Mouse (Mus musculus): ENCODE data around the gene Msrb2. TPM values are rescaled to one million over a fixed set of nuclear protein-coding genes. Genes with fewer than 3 reads are reported as not detected.

The Msrb2 gene
- 117 TPM for polyA plus RNA-seq (2014; fragmentation: Illumina TruSeq; extraction: RNeasy Lipid Tissue Mini Kit (QIAGEN cat#74804); ENCODE audit: low read depth, low replicate concordance)

GRCm38 (mm10) chr2:19371390-19372158, at the start of gene Msrb2:
TSS of gene Msrb2 (plus strand) at chr2:19371440.

Other genes with a start within 250 kb of the Msrb2 start
- 0.16 TPM for gene Armc3, start 172.1 kb upstream of the Msrb2 start, polyA plus RNA-seq (2014; fragmentation: Illumina TruSeq; extraction: RNeasy Lipid Tissue Mini Kit (QIAGEN cat#74804); ENCODE audit: low read depth, low replicate concordance)
- not detected for gene Ptf1a, start 74.2 kb downstream of the Msrb2 start, polyA plus RNA-seq (2014; fragmentation: Illumina TruSeq; extraction: RNeasy Lipid Tissue Mini Kit (QIAGEN cat#74804); ENCODE audit: low read depth, low replicate concordance)
- gene 4921504E06Rik, start 182.5 kb downstream of the Msrb2 start, polyA plus RNA-seq (2014; fragmentation: Illumina TruSeq; extraction: RNeasy Lipid Tissue Mini Kit (QIAGEN cat#74804); ENCODE audit: low read depth, low replicate concordance) = not detected